Mouse (Mus musculus) thymus, adult 2 months (tissue): ENCODE measurements around the gene Gm20489.

ENCODE experiments used
- CTCF ChIP-seq: fragments of 200-500 bp; IDR thresholded peaks from 2 replicates; pipeline ENCODE4 v1.5.1; 2012; ENCODE audit warnings: mild to moderate bottlenecking, control low read depth, low read length, moderate library complexity, borderline replicate concordance; ENCODE audit not compliant: control insufficient read depth, poor library complexity, insufficient read depth; ENCODE audit errors: extremely low read depth
- POLR2A ChIP-seq: fragments of 200-500 bp; IDR thresholded peaks from 2 replicates; pipeline ENCODE4 v1.6.1; 2012; ENCODE audit warnings: mild to moderate bottlenecking, low read length, control low read depth, moderate library complexity; ENCODE audit not compliant: control insufficient read depth, poor library complexity, insufficient read depth; ENCODE audit errors: extremely low read depth

- no peak for TF ChIP-seq CTCF
- no peak for TF ChIP-seq POLR2A
Measured at GRCm38 (mm10) chrX:101260441-101261325, 8.1 kb downstream of the Gm20489 start.
